Mouse (Mus musculus) kidney, embryonic 16.5 days (tissue): ENCODE measurements around the gene Ptpro. TPM values are rescaled to one million over a fixed set of nuclear protein-coding genes. Genes with fewer than 3 reads are reported as not detected.

Source experiments
- ATAC-seq: fragments of 200-750 bp; cut with Nextera tagmentation; 2 replicates; pipeline ENCODE4 v1.8.0; 2017; ENCODE audit warnings: moderate TSS enrichment; ENCODE audit not compliant: low FRiP score, low TSS enrichment
- H3K27ac ChIP-seq: fragments of 300-500 bp; sonication (generic); 2 replicates; pipeline ENCODE4 v1.5.1; 2014; ENCODE audit warnings: low read length
- H3K27me3 ChIP-seq: fragments of 300-500 bp; sonication (generic); 2 replicates; pipeline ENCODE4 v1.6.1; 2014; ENCODE audit warnings: low read length, control low read depth, mixed read lengths; ENCODE audit not compliant: insufficient read depth
- H3K36me3 ChIP-seq: fragments of 300-500 bp; sonication (generic); 2 replicates; pipeline ENCODE4 v1.6.1; 2014; ENCODE audit warnings: low read length, control low read depth, mixed read lengths; ENCODE audit not compliant: insufficient read depth
- H3K4me1 ChIP-seq: fragments of 300-500 bp; sonication (generic); 2 replicates; pipeline ENCODE4 v1.6.1; 2014; ENCODE audit warnings: low read length, control low read depth, mixed read lengths; ENCODE audit not compliant: insufficient read depth
- H3K4me2 ChIP-seq: fragments of 300-500 bp; sonication (generic); replicated peaks from 2 replicates; pipeline ENCODE4 v1.6.1; 2014; ENCODE audit warnings: low read depth, low read length
- H3K4me3 ChIP-seq: fragments of 300-500 bp; sonication (generic); 2 replicates; pipeline ENCODE4 v1.5.1; 2014; ENCODE audit warnings: mild to moderate bottlenecking, low read length
- H3K9ac ChIP-seq: fragments of 300-500 bp; sonication (generic); replicated peaks from 2 replicates; pipeline ENCODE4 v1.6.1; 2014; ENCODE audit warnings: low read length
- H3K9me3 ChIP-seq: fragments of 300-500 bp; sonication (generic); 2 replicates; pipeline ENCODE4 v1.6.1; 2016; ENCODE audit warnings: low read length, control low read depth
- WGBS: fragments of 180-500 bp; shearing (Covaris S2); extraction: QIAGEN DNeasy Blood & Tissue Kit; methylation state at CpG from one replicate; pipeline ENCODE4 v1.1.7; 2014; 5-methylcytosine and 5-hydroxymethylcytosine counted together
- polyA plus RNA-seq: library from polyadenylated mRNA; unstranded; fragments of >200 nt; fragmentation: Nextera tagmentation; extraction: Ambion mirVana; gene quantifications from 2 replicates; pipeline ENCODE4 v1.2.1, GENCODE M21; 2015

The Ptpro gene
- polyA plus RNA-seq = 20.2 and 21.7 TPM in 2 replicates

GRCm38 (mm10) chr6:137252194-137252886 is at the start of gene Ptpro:
Gene Ptpro (plus strand): TSS chr6:137252319.
- H3K9ac ChIP-seq = peak within 1 kb of the TSS; percentile 42; the same call in 1 of the 2 replicates
- H3K4me2 ChIP-seq = peak within 1 kb of the TSS; percentile 73
- peak within 1 kb of the TSS; percentile 49 for H3K4me3 ChIP-seq
- no peaks in the 10 kb centered on the region for H3K9me3 ChIP-seq
- H3K27me3 ChIP-seq = peaks cover 29% of the 10 kb centered on the region
- peak; percentile 90 for ATAC-seq
- WGBS = under 1% methylated on average over 52 of the region's 53 CpGs
- no peaks in the 10 kb centered on the region for H3K36me3 ChIP-seq
- H3K27ac ChIP-seq = 0 out of 2 replicates have a peak within 1 kb of the TSS, but pooled peaks have one; percentile 10
- H3K4me1 ChIP-seq = peaks cover 7% of the 10 kb centered on the region; the same call in 1 of the 2 replicates

DNA sequence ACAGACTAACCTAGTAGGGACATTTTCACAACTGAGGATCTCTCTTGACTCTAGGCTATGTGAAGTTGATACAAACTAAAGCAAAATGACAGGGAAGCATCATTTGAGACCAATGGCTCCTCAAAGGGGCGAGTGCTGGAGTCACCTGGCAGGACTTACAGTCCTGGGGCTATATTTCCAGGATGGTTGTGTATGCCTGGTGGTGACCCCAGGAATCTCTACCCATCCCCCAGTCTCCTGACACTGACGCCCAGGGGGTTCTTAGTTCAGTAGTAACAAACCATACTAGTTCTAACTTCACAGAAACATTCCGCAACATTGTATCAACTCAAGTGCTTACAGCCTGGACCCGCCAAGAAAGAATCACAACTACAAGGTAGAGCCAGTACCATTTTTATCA is 49.5 kb upstream of the Ptpro start:
- no peaks in the 10 kb centered on the region for H3K27me3 ChIP-seq
- H3K9me3 ChIP-seq = no peaks in the 10 kb centered on the region
- H3K4me2 ChIP-seq = no peak overlapping the region
- H3K4me3 ChIP-seq = no peak overlapping the region
- H3K9ac ChIP-seq = no peak overlapping the region
- WGBS = 87% methylated on average over 4 of the region's 4 CpGs
- no peaks in the 10 kb centered on the region for H3K36me3 ChIP-seq
- H3K27ac ChIP-seq = no peak overlapping the region
- no peak for ATAC-seq
- H3K4me1 ChIP-seq = peaks cover 6% of the 10 kb centered on the region; the same call in 1 of the 2 replicates

DNA sequence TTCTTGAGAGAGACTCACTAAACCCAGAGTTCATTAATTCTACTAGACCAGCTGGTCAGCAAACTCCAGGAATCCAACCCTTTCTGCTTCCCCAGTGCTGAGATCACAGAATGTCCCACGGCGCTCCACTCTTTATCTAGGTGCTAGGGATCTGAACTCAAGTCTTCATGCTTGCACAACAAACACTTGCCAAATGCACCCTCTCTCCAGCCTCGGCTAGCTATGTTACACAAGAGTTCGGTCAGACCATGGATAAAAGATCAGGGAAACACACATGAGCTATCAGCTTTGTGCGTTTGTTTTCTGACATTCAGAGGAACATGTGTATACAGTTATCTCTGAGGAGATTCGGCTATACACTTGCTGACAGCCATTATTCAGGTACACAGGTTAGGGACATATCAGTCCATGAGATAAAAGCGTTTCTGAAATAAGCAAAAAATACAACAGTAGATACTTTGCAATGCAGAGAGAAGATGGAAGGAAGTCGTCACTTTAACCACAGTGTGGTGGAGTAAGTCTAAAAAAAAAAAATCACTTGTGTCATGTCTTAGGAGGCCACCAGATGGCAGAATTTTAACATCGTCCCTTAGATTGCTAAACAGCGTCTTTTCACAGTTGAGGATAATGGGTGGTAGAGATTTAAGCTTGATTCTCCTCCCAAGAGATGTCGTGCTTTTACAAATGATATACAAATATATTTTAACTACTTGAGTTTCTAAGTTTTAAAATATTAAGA is 46.3 kb upstream of the Ptpro start:
- H3K4me2 ChIP-seq = no peak overlapping the region
- no peak overlapping the region for H3K27ac ChIP-seq
- no peaks in the 10 kb centered on the region for H3K9me3 ChIP-seq
- H3K4me1 ChIP-seq = peaks cover 6% of the 10 kb centered on the region; the same call in 1 of the 2 replicates
- H3K4me3 ChIP-seq = no peak overlapping the region
- WGBS = 57% methylated on average over 11 of the region's 11 CpGs
- no peaks in the 10 kb centered on the region for H3K36me3 ChIP-seq
- H3K9ac ChIP-seq = no peak overlapping the region
- no peak for ATAC-seq
- H3K27me3 ChIP-seq = no peaks in the 10 kb centered on the region

- Histone ChIP-seq H3K4me1 (peaks cover 11% of the 10 kb centered on the region; the same call in 1 of the 2 replicates), H3K36me3 (no peaks in the 10 kb centered on the region), H3K4me3 (no peak overlapping the region), H3K9me3 (no peaks in the 10 kb centered on the region), H3K27ac (no peak overlapping the region), H3K27me3 (no peaks in the 10 kb centered on the region), H3K9ac (no peak overlapping the region), H3K4me2 (no peak overlapping the region)
- WGBS = 54% methylated on average over 6 of the region's 6 CpGs
- ATAC-seq = no peak
Observed at GRCm38 (mm10) chr6:137207126-137207525, 45.0 kb upstream of the Ptpro start.

- Histone ChIP-seq H3K36me3 (no peaks in the 10 kb centered on the region), H3K4me1 (peaks cover 11% of the 10 kb centered on the region; the same call in 1 of the 2 replicates), H3K27ac (no peak overlapping the region), H3K27me3 (no peaks in the 10 kb centered on the region), H3K9me3 (no peaks in the 10 kb centered on the region), H3K9ac (no peak overlapping the region), H3K4me3 (no peak overlapping the region), H3K4me2 (no peak overlapping the region)
- peak; percentile 50; the same call in 1 of the 2 replicates for ATAC-seq
- WGBS = 79% methylated on average over 8 of the region's 8 CpGs
Observed at GRCm38 (mm10) chr6:137209992-137210391, 42.1 kb upstream of the Ptpro start.

DNA sequence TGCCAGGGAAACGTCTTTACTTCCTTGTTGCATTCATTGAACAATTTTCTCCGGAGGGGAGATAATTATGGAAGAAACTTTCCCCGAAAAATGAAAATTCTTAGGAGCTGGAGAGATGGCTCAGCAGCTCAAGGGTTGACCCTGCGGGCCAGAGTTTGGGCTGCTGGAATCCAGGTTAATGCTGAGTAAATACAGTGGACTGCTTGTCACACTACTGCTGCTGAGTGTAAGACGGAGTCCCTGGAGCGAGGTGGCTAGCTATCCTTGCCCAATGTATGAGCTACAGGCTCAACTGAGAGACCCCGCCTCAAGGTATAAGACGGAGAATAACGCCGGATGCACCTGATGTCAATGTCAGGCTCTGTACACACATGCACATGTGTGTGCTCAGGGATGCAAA is 41.1 kb upstream of the Ptpro start:
- H3K4me1 ChIP-seq = peaks cover 11% of the 10 kb centered on the region; the same call in 1 of the 2 replicates
- H3K36me3 ChIP-seq = no peaks in the 10 kb centered on the region
- no peak overlapping the region for H3K4me3 ChIP-seq
- no peak overlapping the region for H3K27ac ChIP-seq
- no peak overlapping the region for H3K9ac ChIP-seq
- 91% methylated on average over 10 of the region's 10 CpGs for WGBS
- H3K4me2 ChIP-seq = no peak overlapping the region
- no peaks in the 10 kb centered on the region for H3K9me3 ChIP-seq
- ATAC-seq = no peak
- H3K27me3 ChIP-seq = no peaks in the 10 kb centered on the region

- 45% methylated on average over 2 of the region's 2 CpGs for WGBS
- Histone ChIP-seq H3K36me3 (no peaks in the 10 kb centered on the region), H3K27me3 (no peaks in the 10 kb centered on the region), H3K4me2 (no peak overlapping the region), H3K4me1 (peaks cover 11% of the 10 kb centered on the region; the same call in 1 of the 2 replicates), H3K4me3 (no peak overlapping the region), H3K27ac (no peak overlapping the region), H3K9me3 (no peaks in the 10 kb centered on the region), H3K9ac (no peak overlapping the region)
- no peak for ATAC-seq
Observed at GRCm38 (mm10) chr6:137211441-137211840, 40.7 kb upstream of the Ptpro start.

- ATAC-seq = no peak
- Histone ChIP-seq H3K4me3 (no peak overlapping the region), H3K4me2 (no peak overlapping the region)
Observed at GRCm38 (mm10) chr6:137217841-137218463, 34.2 kb upstream of the Ptpro start.

GRCm38 (mm10) chr6:137252887-137253242 is 746 bp downstream of the Ptpro start:
- peak overlapping the region; percentile 42; the same call in 1 of the 2 replicates for H3K9ac ChIP-seq
- H3K27me3 ChIP-seq = peaks cover 29% of the 10 kb centered on the region
- 3% methylated on average over 15 of the region's 15 CpGs for WGBS
- ATAC-seq = peak; percentile 53; the same call in 1 of the 2 replicates
- H3K36me3 ChIP-seq = no peaks in the 10 kb centered on the region
- H3K4me1 ChIP-seq = peaks cover 7% of the 10 kb centered on the region; the same call in 1 of the 2 replicates
- no peak overlapping the region for H3K27ac ChIP-seq
- H3K4me3 ChIP-seq = peak overlapping the region; percentile 49
- H3K4me2 ChIP-seq = peak overlapping the region; percentile 73
- no peaks in the 10 kb centered on the region for H3K9me3 ChIP-seq

More at GRCm38 (mm10) chr6:137217841-137218463, 34.2 kb upstream of the Ptpro start:
- Histone ChIP-seq H3K36me3 (no peaks in the 10 kb centered on the region), H3K4me1 (no peaks in the 10 kb centered on the region), H3K9ac (no peak overlapping the region), H3K9me3 (no peaks in the 10 kb centered on the region), H3K27ac (no peak overlapping the region), H3K27me3 (no peaks in the 10 kb centered on the region)
- WGBS = 83% methylated on average over 8 of the region's 8 CpGs
